Mouse (Mus musculus): ENCODE measurements around the gene 1110025L11Rik.
"Not testable (repeated sequence)": the region's sequence is repeated elsewhere in the genome, so short reads cannot be mapped to it uniquely, and the experiment has no call there.

The 1110025L11Rik gene

DNA sequence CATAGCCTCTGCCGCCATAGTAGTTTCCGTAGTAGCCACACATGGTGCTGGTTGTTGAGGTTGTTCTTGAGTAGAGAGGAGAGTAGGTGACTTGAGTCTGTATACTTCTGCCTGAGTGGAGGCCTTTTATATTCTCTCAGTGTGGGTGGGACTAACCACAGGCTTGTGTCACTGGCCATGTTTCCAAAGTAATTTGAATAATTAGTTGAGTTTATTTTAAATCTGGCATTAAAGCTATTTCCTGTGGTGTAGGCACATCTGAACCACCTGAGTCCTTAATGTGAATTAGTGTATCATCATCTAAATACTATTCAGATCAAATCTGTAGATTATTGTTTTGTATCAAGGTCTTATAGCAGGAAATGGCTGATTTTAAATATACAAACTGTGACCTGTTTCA is at the start of gene 1110025L11Rik:
1110025L11Rik (minus strand) TSS at position 101 of the 400 bp plus-strand sequence.
- in situ Hi-C loops (cut with MboI, MseI) = loop anchor here (5.0 kb wide), 1 partner anchor 37 kb away; no protein-coding TSS in a partner anchor

DNA sequence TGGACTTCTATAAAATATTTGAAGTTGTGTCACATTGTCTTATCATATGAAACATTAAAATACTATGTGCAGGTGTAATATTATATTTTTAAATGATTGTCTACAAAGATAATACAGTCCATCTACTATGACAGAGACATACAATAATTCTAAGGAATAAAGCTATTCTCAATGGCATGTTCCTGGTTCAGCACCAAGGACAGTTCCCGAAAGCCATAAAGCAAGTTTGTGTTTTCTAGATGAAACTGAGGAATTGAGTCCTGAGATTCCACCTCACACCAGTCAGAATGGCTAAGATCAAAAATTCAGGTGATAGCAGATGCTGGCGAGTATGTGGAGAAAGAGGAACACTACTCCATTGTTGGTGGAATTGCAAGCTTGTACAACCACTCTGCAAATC is 7.2 kb upstream of the 1110025L11Rik start:
- in situ Hi-C loops (cut with MboI, MseI) = not testable (repeated sequence)

DNA sequence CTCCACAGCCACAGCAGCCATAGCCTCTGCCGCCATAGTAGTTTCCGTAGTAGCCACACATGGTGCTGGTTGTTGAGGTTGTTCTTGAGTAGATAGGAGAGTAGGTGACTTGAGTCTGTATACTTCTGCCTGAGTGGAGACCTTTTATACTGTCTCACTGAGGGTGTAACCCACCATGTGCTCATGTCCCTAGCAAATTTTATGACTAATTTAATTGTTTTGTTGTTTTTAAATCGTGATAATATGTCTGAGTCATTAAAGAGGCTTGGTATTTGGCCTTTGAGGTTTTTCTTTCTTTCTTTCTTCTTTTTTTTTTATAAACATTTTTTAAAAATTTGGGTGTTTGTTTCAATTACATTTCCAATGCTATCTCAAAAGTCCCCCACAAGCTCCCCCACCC is 16.0 kb downstream of the 1110025L11Rik start, which contains the start of gene Krtap6-5:
Krtap6-5 (minus strand) TSS at position 101 of the 400 bp plus-strand sequence.
- in situ Hi-C loops (cut with MboI, MseI) = no loop called here

DNA sequence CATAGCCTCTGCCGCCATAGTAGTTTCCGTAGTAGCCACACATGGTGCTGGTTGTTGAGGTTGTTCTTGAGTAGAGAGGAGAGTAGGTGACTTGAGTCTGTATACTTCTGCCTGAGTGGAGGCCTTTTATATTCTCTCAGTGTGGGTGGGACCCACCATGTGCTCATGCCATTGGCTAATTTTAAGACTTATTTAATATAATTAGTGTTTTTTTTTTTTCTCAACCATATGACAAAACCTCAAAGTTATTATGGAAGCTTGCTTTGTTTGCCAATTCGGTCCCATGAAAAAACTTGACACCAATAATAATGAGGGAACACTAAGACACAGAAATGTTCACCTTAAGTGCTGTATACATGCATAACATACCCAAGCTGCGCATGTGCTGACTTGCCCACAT is 22.4 kb downstream of the 1110025L11Rik start, which contains the start of gene Gm10228:
Gm10228 (minus strand) TSS at position 101 of the 400 bp plus-strand sequence.
- in situ Hi-C loops (cut with MboI, MseI) = not testable (repeated sequence)

DNA sequence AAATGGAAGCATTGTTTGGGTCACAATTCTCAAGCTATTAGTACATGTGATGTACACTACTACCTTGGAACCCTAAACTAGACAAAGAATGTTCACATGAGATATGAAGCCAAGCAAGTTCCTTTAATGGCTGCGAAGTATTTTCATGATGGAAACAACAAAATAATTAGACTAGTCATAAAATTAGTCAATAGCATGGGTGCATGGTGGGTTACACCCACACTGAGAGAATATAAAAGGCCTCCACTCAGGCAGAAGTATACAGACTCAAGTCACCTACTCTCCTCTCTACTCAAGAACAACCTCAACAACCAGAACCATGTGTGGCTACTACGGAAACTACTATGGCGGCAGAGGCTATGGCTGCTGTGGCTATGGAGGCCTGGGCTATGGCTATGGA is 32.4 kb downstream of the 1110025L11Rik start, which contains the start of gene Krtap6-1:
Krtap6-1 (plus strand) TSS at position 301 of the 400 bp plus-strand sequence.
- in situ Hi-C loops (cut with MboI, MseI) = not testable (repeated sequence)

DNA sequence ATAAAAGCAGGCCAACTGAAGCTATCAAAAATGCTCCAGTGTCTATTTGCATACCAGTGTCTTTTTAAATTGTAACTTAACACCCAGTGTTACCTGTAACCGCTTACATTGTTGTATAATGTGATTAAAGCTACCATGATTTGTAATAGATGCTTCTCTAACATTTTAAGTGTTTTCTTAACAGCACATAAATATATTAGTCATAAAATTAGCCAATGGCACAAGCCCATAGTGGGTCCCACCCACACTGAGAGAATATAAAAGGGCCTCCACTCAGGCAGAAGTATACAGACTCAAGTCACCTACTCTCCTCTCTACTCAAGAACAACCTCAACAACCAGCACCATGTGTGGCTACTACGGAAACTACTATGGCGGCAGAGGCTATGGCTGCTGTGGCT is 48.8 kb downstream of the 1110025L11Rik start, which contains the start of gene Gm10229:
Gm10229 (plus strand) TSS at position 301 of the 400 bp plus-strand sequence.
- in situ Hi-C loops (cut with MboI, MseI) = not testable (repeated sequence)

DNA sequence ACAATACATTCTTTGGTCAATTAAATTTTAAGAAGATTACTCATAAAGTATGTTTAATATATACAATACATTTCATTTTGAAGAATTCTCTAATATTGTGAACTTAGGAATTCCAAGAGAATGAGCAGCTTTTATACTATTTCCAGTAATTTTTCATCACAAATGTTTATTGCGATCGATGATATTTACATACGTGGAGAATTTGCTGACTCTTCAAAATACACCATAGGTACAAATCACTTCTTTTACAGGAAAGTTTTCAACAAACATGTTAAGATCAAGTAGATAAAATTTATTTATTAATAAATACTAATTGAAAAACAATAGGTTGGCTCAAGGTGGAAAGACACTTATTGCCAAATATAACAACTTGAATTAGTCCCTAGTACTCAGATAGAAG is 49.8 kb downstream of the 1110025L11Rik start:
- in situ Hi-C loops (cut with MboI, MseI) = no loop called here

Measured in T-helper 2 cell (primary cell).